Comparison of ENCODE assay signal across 8 mouse cellular contexts in the genomic region with DNA sequence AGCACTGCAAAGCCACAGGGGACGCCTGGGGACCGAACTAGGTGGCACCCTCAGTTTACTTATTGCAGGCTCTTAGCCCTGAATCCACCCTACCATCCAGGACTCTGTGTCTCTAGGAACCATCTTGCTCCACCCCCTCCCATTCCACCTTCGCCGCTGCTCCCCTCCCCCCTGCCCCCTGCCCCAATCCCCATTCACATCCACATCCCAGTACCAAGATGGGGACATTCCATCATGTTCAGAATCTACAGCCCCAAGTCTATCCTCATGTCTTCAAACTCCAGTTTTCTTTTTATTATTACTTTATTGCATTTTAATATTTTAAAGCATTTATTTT. TPM values are rescaled to one million over a fixed set of nuclear protein-coding genes. Genes with fewer than 3 reads are reported as not detected.
DNase-seq lines count a peak whose midpoint lies in the region; ATAC-seq and TF ChIP-seq lines count a peak whose summit lies in the region.

No protein-coding gene starts in this region.

- ATAC-seq in kidney, embryonic 14.5 days (ENCODE audit: low FRiP score, low TSS enrichment), result no peak
- ATAC-seq in embryonic facial prominence, embryonic 14.5 days (ENCODE audit: low read depth), result no peak
- no peak for ATAC-seq in intestine, embryonic 16.5 days
- peak; percentile 67; the same call in 1 of the 2 replicates for ATAC-seq in midbrain, postnatal 0 days (ENCODE audit: low FRiP score)

- no peaks in the 10 kb centered on the region for H3K36me3 ChIP-seq in kidney, embryonic 14.5 days (ENCODE audit: control insufficient read depth, insufficient read depth, low read length)
- H3K36me3 ChIP-seq in embryonic facial prominence, embryonic 14.5 days (ENCODE audit: control insufficient read depth, insufficient read depth, low read length), result no peaks in the 10 kb centered on the region
- H3K36me3 ChIP-seq in intestine, embryonic 16.5 days (ENCODE audit: control insufficient read depth, insufficient read depth, low read length), result no peaks in the 10 kb centered on the region
- H3K36me3 ChIP-seq in midbrain, postnatal 0 days (ENCODE audit: insufficient read depth, low read length), result no peaks in the 10 kb centered on the region

- H3K27me3 ChIP-seq in kidney, embryonic 14.5 days (ENCODE audit: control insufficient read depth, insufficient read depth, low read length), result peaks cover 11% of the 10 kb centered on the region
- H3K27me3 ChIP-seq in embryonic facial prominence, embryonic 14.5 days (replicated peaks; ENCODE audit: control insufficient read depth, insufficient read depth, low read length), result 0 out of 2 replicates have a peak, but pooled peaks cover 6% of the 10 kb centered on the region
- peaks cover 11% of the 10 kb centered on the region for H3K27me3 ChIP-seq in intestine, embryonic 16.5 days (replicated peaks; ENCODE audit: control insufficient read depth, insufficient read depth, low read length)
- H3K27me3 ChIP-seq in midbrain, postnatal 0 days (ENCODE audit: insufficient read depth, low read length), result no peaks in the 10 kb centered on the region

- H3K27ac ChIP-seq in kidney, embryonic 14.5 days (ENCODE audit: low read depth, low read length), result no peak overlapping the region
- no peak overlapping the region for H3K27ac ChIP-seq in embryonic facial prominence, embryonic 14.5 days (replicated peaks; ENCODE audit: low read depth, low read length)
- H3K27ac ChIP-seq in intestine, embryonic 16.5 days (ENCODE audit: low read length), result no peak overlapping the region
- peak overlapping the region; percentile 69 for H3K27ac ChIP-seq in midbrain, postnatal 0 days (ENCODE audit: low read depth, low read length)

- peak overlapping the region; percentile 74 for H3K4me2 ChIP-seq in kidney, embryonic 14.5 days (replicated peaks; ENCODE audit: low read depth, low read length)
- H3K4me2 ChIP-seq in embryonic facial prominence, embryonic 14.5 days (ENCODE audit: low read depth, low read length), result peak overlapping the region; percentile 80
- peak overlapping the region; percentile 73 for H3K4me2 ChIP-seq in intestine, embryonic 16.5 days (ENCODE audit: low read depth, low read length)
- peak overlapping the region; percentile 82 for H3K4me2 ChIP-seq in midbrain, postnatal 0 days (ENCODE audit: low read depth, low read length, poor library complexity, severe bottlenecking)

- H3K4me3 ChIP-seq in kidney, embryonic 14.5 days (ENCODE audit: low read length), result peak overlapping the region; percentile 39
- H3K4me3 ChIP-seq in embryonic facial prominence, embryonic 14.5 days (ENCODE audit: low read depth, low read length), result peak overlapping the region; percentile 45
- peak overlapping the region; percentile 44 for H3K4me3 ChIP-seq in intestine, embryonic 16.5 days (ENCODE audit: low read length)
- H3K4me3 ChIP-seq in midbrain, postnatal 0 days (ENCODE audit: low read depth, low read length), result peak overlapping the region; percentile 62

- DNase-seq in kidney, postnatal 10 days, result no peak
- DNase-seq in embryonic facial prominence, embryonic 14.5 days (ENCODE audit: low spot score), result no peak
- no peak for DNase-seq in midbrain, postnatal 0 days (ENCODE audit: low spot score)
- DNase-seq in cerebellum, postnatal 4 days (ENCODE audit: low spot score in 2 of 2), result no peak
- DNase-seq in cerebellum, postnatal 25 days, result no peak
- no peak for DNase-seq in gastrocnemius, postnatal 36 days

- no peak for TF ChIP-seq CTCF in midbrain, postnatal 0 days (IDR thresholded peaks at IDR 0.05)

- no peaks in the 10 kb centered on the region for H3K9me3 ChIP-seq in kidney, embryonic 14.5 days (ENCODE audit: control insufficient read depth, low read length)
- no peaks in the 10 kb centered on the region for H3K9me3 ChIP-seq in embryonic facial prominence, embryonic 14.5 days (ENCODE audit: control insufficient read depth, low read length)
- H3K9me3 ChIP-seq in intestine, embryonic 16.5 days (ENCODE audit: control insufficient read depth, low read length), result no peaks in the 10 kb centered on the region
- no peaks in the 10 kb centered on the region for H3K9me3 ChIP-seq in midbrain, postnatal 0 days (ENCODE audit: low read length)

- H3K9ac ChIP-seq in kidney, embryonic 14.5 days (ENCODE audit: low read depth, low read length), result peak overlapping the region; percentile 42; the same call in 1 of the 2 replicates
- H3K9ac ChIP-seq in embryonic facial prominence, embryonic 14.5 days (ENCODE audit: low read depth, low read length), result peak overlapping the region; percentile 65
- H3K9ac ChIP-seq in intestine, embryonic 16.5 days (ENCODE audit: low read depth, low read length), result peak overlapping the region; percentile 50; the same call in 1 of the 2 replicates
- peak overlapping the region; percentile 57 for H3K9ac ChIP-seq in midbrain, postnatal 0 days (replicated peaks; ENCODE audit: low read length, poor library complexity, severe bottlenecking)

- WGBS in kidney, embryonic 14.5 days, result 7% methylated on average over 4 of the region's 4 CpGs
- 7% methylated on average over 4 of the region's 4 CpGs for WGBS in embryonic facial prominence, embryonic 14.5 days
- 4% methylated on average over 4 of the region's 4 CpGs for WGBS in intestine, embryonic 16.5 days
- WGBS in midbrain, postnatal 0 days, result 10% methylated on average over 4 of the region's 4 CpGs

- H3K4me1 ChIP-seq in kidney, embryonic 14.5 days (ENCODE audit: control insufficient read depth, insufficient read depth, low read length), result no peaks in the 10 kb centered on the region
- H3K4me1 ChIP-seq in embryonic facial prominence, embryonic 14.5 days (ENCODE audit: control insufficient read depth, insufficient read depth, low read length), result no peaks in the 10 kb centered on the region
- peaks cover 4% of the 10 kb centered on the region; the same call in 1 of the 2 replicates for H3K4me1 ChIP-seq in intestine, embryonic 16.5 days (ENCODE audit: control insufficient read depth, insufficient read depth, low read length)
- peaks cover 3% of the 10 kb centered on the region; the same call in 1 of the 2 replicates for H3K4me1 ChIP-seq in midbrain, postnatal 0 days (ENCODE audit: insufficient read depth, low read length)

- intact Hi-C loops in gastrocnemius, postnatal 36 days (cut with DNase I), result no loop called here

RNA-seq across cellular contexts. Expression of gene Mmd2, which starts 0.4 kb away (rescaled TPM):
- 0.14 TPM in 1 of 2 replicates, not detected in the other for polyA plus RNA-seq in kidney, embryonic 14.5 days (2014; fragmentation: Nextera tagmentation; extraction: Ambion mirVana)
- 6.5 and 8.2 TPM in 2 replicates for polyA plus RNA-seq in embryonic facial prominence, embryonic 14.5 days (2014; fragmentation: Nextera tagmentation; extraction: Ambion mirVana)
- polyA plus RNA-seq in intestine, embryonic 16.5 days (2015; fragmentation: Nextera tagmentation; extraction: Ambion mirVana), result 1.6 and 1.7 TPM in 2 replicates
- total RNA-seq in midbrain, postnatal 0 days (2014; rRNA removed), result 114 and 153 TPM in 2 replicates
- polyA plus RNA-seq in midbrain, postnatal 0 days (2015; fragmentation: Nextera tagmentation; extraction: Ambion mirVana), result 120 and 137 TPM in 2 replicates
- total RNA-seq in gastrocnemius, postnatal 36 days (2021), result not detected

RNA-seq across cellular contexts. Expression of gene Wipi2, which starts 18.5 kb away (rescaled TPM):
- 36.4 and 59.2 TPM in 2 replicates for polyA plus RNA-seq in kidney, embryonic 14.5 days (2014; fragmentation: Nextera tagmentation; extraction: Ambion mirVana)
- 43.8 and 47.9 TPM in 2 replicates for polyA plus RNA-seq in embryonic facial prominence, embryonic 14.5 days (2014; fragmentation: Nextera tagmentation; extraction: Ambion mirVana)
- 33.6 and 33.8 TPM in 2 replicates for polyA plus RNA-seq in intestine, embryonic 16.5 days (2015; fragmentation: Nextera tagmentation; extraction: Ambion mirVana)
- 61.5 and 69.7 TPM in 2 replicates for total RNA-seq in midbrain, postnatal 0 days (2014; rRNA removed)
- 40.0 and 42.3 TPM in 2 replicates for polyA plus RNA-seq in midbrain, postnatal 0 days (2015; fragmentation: Nextera tagmentation; extraction: Ambion mirVana)
- 10 to 100 TPM; 24.9 to 28.8 TPM for total RNA-seq in gastrocnemius, postnatal 36 days (2021)

RNA-seq across cellular contexts. Expression of gene Radil, which starts 58.1 kb away (rescaled TPM):
- 0.90 and 1.7 TPM in 2 replicates for polyA plus RNA-seq in kidney, embryonic 14.5 days (2014; fragmentation: Nextera tagmentation; extraction: Ambion mirVana)
- polyA plus RNA-seq in embryonic facial prominence, embryonic 14.5 days (2014; fragmentation: Nextera tagmentation; extraction: Ambion mirVana), result 5.2 and 5.4 TPM in 2 replicates
- polyA plus RNA-seq in intestine, embryonic 16.5 days (2015; fragmentation: Nextera tagmentation; extraction: Ambion mirVana), result 1.6 and 2.2 TPM in 2 replicates
- total RNA-seq in midbrain, postnatal 0 days (2014; rRNA removed), result 17.0 and 20.4 TPM in 2 replicates
- polyA plus RNA-seq in midbrain, postnatal 0 days (2015; fragmentation: Nextera tagmentation; extraction: Ambion mirVana), result 15.4 and 17.2 TPM in 2 replicates
- 1 to 10 TPM; 1.3 to 2.8 TPM for total RNA-seq in gastrocnemius, postnatal 36 days (2021)

Comparison
In these comparisons a context has a peak if more than half of its experiments do, and no peak if none do; other contexts are left out.
1. RNA of gene Mmd2, which starts 0.4 kb away (polyA plus RNA-seq): 120 to 137 TPM in midbrain, postnatal 0 days; 6.5 to 8.2 TPM in embryonic facial prominence, embryonic 14.5 days, 1.6 to 1.7 TPM in intestine, embryonic 16.5 days and 0.14 TPM in kidney, embryonic 14.5 days; every median in the first group is over 10 times any median in the second.
2. Peak in every context shown above with its lines, with median percentiles within 50 percentile points of each other: H3K4me2 ChIP-seq, H3K4me3 ChIP-seq and H3K9ac ChIP-seq.